Mouse (Mus musculus) Patski (cell line): ENCODE data around the gene 1700113H08Rik. TPM values are rescaled to one million over a fixed set of nuclear protein-coding genes. Genes with fewer than 3 reads are reported as not detected.

Experiments
- ATAC-seq: fragments of 100-300 bp; one replicate; pipeline ENCODE4 v1.8.0; 2021
- CTCF ChIA-PET: fragments of 350-600 bp; sonication (Branson Sonifier 250); formaldehyde crosslinking; loops from one replicate; lab custom pipeline; 2022; ENCODE audit warnings: inconsistent platforms; lab: Charles Lee
- POLR2A ChIA-PET: fragments of 350-600 bp; sonication (Branson Sonifier 250); formaldehyde crosslinking; loops from one replicate; lab custom pipeline; 2022; ENCODE audit warnings: antibody characterized with exemption, inconsistent platforms; lab: Charles Lee
- DNase-seq: peaks from one replicate; pipeline ENCODE4 v3.0.0-alpha.2; 2011; ENCODE audit warnings: low read depth, low spot score
- H3K27me3 ChIP-seq: fragments of 371-371 bp; one replicate; pipeline ENCODE4 v1.5.1; 2021
- CTCF ChIP-seq: fragments of 100-300 bp; IDR thresholded peaks from one replicate; pipeline ENCODE4 v1.5.1; 2021
- in situ Hi-C: fragments of 300-500 bp; cut with MboI; formaldehyde crosslinking; loops from 3 replicates; pipeline ENCODE4 v1.11.1; 2018; ENCODE audit warnings: low pct_unique_long_range_greater_than_20kb, mixed read lengths
- polyA plus RNA-seq: library from polyadenylated mRNA; unstranded; gene quantifications from one replicate; pipeline ENCODE4 v1.2.3, GENCODE M21; 2021

The 1700113H08Rik gene
- polyA plus RNA-seq, 1 experiment from 2014 or later: not detected

- TF ChIP-seq CTCF: no peak
- POLR2A ChIA-PET: no interaction called here
- ATAC-seq: peak; percentile 31
- in situ Hi-C loops: no loop called here
- CTCF ChIA-PET: no interaction called here
- peaks cover 31% of the 10 kb centered on the region for H3K27me3 ChIP-seq
- no peak for DNase-seq
Measured at GRCm38 (mm10) chr10:87058251-87058925, 543 bp downstream of the 1700113H08Rik start.

GRCm38 (mm10) chr10:87058926-87059325, 1.1 kb downstream of the 1700113H08Rik start:
- DNase-seq (no peak), ATAC-seq (no peak)
- TF ChIP-seq CTCF: no peak
- ChIA-PET POLR2A (no interaction called here), CTCF (no interaction called here)
- peaks cover 31% of the 10 kb centered on the region for H3K27me3 ChIP-seq
- in situ Hi-C loops: no loop called here

DNA sequence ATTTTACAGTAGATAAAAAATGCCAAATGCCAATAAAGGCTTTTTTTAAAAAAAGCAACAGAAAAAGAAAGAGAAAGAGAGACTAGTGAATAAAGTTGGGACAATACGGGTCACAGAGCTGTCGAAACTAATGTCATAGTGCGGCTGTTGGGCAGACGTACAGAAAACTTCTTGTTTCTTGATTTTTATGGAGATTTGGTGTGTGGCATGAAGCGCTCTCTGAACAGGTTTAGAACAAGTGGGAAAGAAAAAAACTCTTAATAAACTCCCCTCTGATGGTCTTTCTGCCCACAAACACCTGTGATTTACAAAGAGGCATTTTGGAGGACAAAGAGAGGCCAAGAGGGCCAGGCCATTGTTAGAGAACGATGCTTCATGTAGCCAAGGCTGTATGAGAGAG, 1.6 kb downstream of the 1700113H08Rik start:
- DNase-seq (no peak), ATAC-seq (no peak)
- H3K27me3 ChIP-seq: peaks cover 31% of the 10 kb centered on the region
- POLR2A ChIA-PET: no interaction called here
- no peak for TF ChIP-seq CTCF
- CTCF ChIA-PET: no interaction called here
- in situ Hi-C loops: no loop called here

GRCm38 (mm10) chr10:87084236-87084635, 26.4 kb downstream of the 1700113H08Rik start:
- POLR2A ChIA-PET: no interaction called here
- no peak for ATAC-seq

DNA sequence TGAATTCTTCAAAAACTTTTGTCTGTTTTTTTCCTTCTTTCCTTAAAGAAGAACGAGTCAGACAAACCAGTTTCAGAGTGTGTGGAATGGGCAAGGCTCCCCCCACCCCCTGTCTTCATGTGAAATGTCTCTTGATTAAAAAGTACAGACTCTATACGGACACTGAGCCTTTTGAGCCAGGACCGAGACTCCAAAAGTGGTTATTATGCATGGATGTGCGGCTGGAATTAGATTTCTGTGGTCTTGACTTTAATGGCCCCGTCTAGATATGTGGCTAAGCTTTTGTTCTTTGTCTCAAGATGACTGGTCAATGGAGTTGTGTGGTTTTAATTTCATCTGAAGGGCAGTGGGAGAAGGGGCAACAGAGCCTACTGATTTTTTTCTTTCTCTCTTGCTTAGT, 29.8 kb downstream of the 1700113H08Rik start:
- ATAC-seq (no peak), DNase-seq (no peak)
- CTCF ChIA-PET: no interaction called here
- in situ Hi-C loops: no loop called here
- peaks cover 14% of the 10 kb centered on the region for H3K27me3 ChIP-seq
- POLR2A ChIA-PET: no interaction called here
- no peak for TF ChIP-seq CTCF

More at GRCm38 (mm10) chr10:87084236-87084635, 26.4 kb downstream of the 1700113H08Rik start:
- peaks cover 26% of the 10 kb centered on the region for H3K27me3 ChIP-seq
- CTCF ChIA-PET: no interaction called here
- no peak for TF ChIP-seq CTCF
- DNase-seq: no peak
- in situ Hi-C loops: no loop called here

DNA sequence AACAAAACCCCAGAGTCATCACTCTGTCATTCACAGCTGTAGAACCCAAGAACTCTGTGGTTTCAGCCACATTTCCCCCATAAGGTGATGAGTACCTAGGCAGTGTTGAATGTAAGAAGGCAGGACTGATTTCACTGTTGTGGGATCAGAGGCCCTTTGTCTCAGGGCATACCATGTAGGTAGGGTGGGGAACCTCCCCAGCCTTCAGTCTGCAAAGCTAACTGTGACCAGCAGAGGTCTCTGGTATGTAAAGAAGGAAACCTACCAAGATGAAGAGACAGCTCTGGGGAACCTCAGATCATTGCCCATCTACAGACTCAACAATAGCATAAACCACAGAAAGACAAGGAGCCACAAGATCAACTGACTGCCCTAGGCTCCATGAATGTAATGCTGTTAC, 36.4 kb downstream of the 1700113H08Rik start:
- TF ChIP-seq CTCF: peak; percentile 39
- H3K27me3 ChIP-seq: peaks cover 15% of the 10 kb centered on the region
- in situ Hi-C loops: no loop called here
- DNase-seq (no peak), ATAC-seq (no peak)
- ChIA-PET CTCF (no interaction called here), POLR2A (no interaction called here)

- ChIA-PET POLR2A (no interaction called here), CTCF (no interaction called here)
- in situ Hi-C loops: no loop called here
- TF ChIP-seq CTCF: no peak
- ATAC-seq (no peak), DNase-seq (no peak)
- peaks cover 22% of the 10 kb centered on the region for H3K27me3 ChIP-seq
Measured at GRCm38 (mm10) chr10:87098722-87099121, 40.9 kb downstream of the 1700113H08Rik start.

DNA sequence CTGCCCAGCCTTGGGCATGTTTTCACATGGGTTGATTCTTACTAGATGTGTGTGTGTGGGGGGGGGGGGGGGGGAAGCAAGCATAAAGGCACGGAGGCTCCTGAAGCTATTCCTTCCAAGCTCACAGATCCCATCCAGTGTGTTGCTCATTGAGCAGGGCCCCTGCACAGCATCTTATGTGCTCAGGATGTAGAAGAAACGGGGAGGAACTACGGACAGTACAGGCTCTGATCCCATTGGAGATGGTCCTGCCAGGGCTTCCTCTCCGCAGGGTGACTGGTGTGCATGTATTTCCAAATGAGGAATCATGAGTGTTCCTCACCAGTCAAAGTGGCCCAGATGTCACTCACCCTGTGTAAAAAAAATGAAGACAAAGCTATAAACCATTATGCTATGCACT, 42.8 kb downstream of the 1700113H08Rik start:
- peaks cover 19% of the 10 kb centered on the region for H3K27me3 ChIP-seq
- CTCF ChIA-PET: no interaction called here
- ATAC-seq: no peak

DNA sequence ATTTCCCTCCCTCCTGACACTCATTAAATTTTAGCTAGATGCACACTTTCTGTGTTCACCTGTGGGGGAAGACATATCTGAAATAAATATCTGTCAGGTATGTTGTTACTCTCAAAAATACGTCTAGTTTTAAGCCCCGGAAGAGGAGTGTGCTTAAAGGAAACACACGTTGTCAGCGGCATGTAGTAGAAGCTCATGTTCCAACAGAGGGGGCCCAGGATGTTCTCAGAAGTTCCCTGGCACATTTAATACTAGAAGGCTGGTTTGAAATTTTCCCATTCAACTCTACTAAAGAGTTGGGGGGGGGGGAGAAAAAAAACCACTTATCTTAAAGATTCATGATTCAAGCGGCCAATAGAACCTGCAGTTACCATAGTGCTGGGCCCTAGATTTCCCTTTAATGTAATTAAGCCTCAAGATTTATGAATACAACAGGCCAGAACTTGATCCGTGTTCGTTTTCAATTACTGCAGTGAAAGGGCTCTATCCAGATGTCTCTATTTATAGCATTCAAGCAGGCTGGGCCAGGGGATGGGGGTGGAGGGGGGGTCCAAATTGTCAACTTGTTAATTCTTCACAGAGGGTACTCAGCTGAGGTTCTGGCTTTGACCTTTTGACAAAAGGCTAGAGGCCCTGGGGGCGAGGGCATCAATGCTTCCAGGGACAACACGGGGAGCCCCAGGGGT, 43.6 kb downstream of the 1700113H08Rik start:
- DNase-seq (no peak), ATAC-seq (no peak)
- no peak for TF ChIP-seq CTCF
- POLR2A ChIA-PET: no interaction called here
- CTCF ChIA-PET: no interaction called here
- in situ Hi-C loops: no loop called here
- H3K27me3 ChIP-seq: peaks cover 12% of the 10 kb centered on the region

More for the DNA sequence above, 42.8 kb downstream of the 1700113H08Rik start:
- POLR2A ChIA-PET: no interaction called here
- in situ Hi-C loops: no loop called here
- no peak for TF ChIP-seq CTCF
- no peak for DNase-seq

DNA sequence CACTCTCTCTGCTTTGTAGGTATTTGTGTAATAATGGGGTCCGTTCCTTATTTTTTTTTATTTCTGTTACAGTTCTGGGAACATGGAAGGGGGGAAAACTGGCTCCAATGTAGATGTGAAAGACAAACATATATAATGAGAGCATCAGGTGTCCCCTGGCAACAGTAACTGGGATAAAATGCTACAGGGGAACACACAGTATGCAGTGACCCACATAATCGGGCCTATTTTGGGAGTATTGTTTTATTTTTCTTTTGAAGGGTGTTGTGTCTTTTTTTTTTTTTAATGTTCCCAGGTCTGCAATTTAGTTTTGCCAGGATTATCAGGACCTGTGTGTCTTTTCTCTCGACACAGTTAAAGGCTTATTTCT, 44.1 kb downstream of the 1700113H08Rik start:
- in situ Hi-C loops: no loop called here
- TF ChIP-seq CTCF: no peak
- ATAC-seq (no peak), DNase-seq (no peak)
- H3K27me3 ChIP-seq: peaks cover 12% of the 10 kb centered on the region
- ChIA-PET POLR2A (no interaction called here), CTCF (no interaction called here)

GRCm38 (mm10) chr10:87102455-87102854, 44.6 kb downstream of the 1700113H08Rik start:
- ATAC-seq (no peak), DNase-seq (no peak)
- ChIA-PET POLR2A (no interaction called here), CTCF (no interaction called here)
- in situ Hi-C loops: no loop called here
- H3K27me3 ChIP-seq: peaks cover 11% of the 10 kb centered on the region
- no peak for TF ChIP-seq CTCF

DNA sequence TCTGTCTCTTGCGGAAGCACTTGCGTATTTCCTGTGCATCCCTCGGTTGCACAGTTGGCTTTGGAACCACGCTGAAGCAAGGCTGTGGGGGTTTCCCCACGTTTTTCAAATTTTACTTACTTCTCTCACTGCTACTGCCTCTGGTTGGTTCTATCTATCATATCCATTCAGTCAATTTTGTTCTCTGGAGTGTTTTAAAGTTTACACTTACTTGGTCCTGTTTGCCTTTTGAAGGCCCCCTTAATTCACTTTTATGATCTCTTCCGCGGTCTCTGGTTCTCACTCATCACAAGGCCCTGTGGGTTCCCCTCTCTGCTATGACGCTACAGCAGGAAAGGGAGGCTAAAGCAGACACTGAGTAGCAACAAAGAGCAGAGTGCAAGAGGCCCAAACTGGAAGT, 45.4 kb downstream of the 1700113H08Rik start:
- in situ Hi-C loops: no loop called here
- DNase-seq (no peak), ATAC-seq (no peak)
- no peak for TF ChIP-seq CTCF
- H3K27me3 ChIP-seq: peaks cover 7% of the 10 kb centered on the region
- ChIA-PET POLR2A (no interaction called here), CTCF (no interaction called here)
